ENCODE assay signal across 19 mouse cellular contexts in genomic region chr16:5279571-5280222, GRCm38 (mm10). TPM values are rescaled to one million over a fixed set of nuclear protein-coding genes. Genes with fewer than 3 reads are reported as not detected.
DNase-seq lines count a peak whose midpoint lies in the region; ATAC-seq and TF ChIP-seq lines count a peak whose summit lies in the region.
"Had no signal": no experiment of that assay in that cellular context is flagged by ENCODE, and none has a peak within 500 bp of the region (broad histone marks: within the 10 kb centered on the region; RNA-seq: fewer than 3 reads in every experiment).

No protein-coding gene starts in this region.

- H3K9me3 ChIP-seq in heart, embryonic 11.5 days (replicated peaks; ENCODE audit: control insufficient read depth, low read length): no peaks in the 10 kb centered on the region
- H3K9me3 ChIP-seq in hindbrain, embryonic 15.5 days: no peaks in the 10 kb centered on the region
- H3K9me3 ChIP-seq in hindbrain, embryonic 11.5 days (ENCODE audit: control insufficient read depth, low read length): no peaks in the 10 kb centered on the region
- H3K9me3 ChIP-seq in neural tube, embryonic 13.5 days: no peaks in the 10 kb centered on the region
- no peaks in the 10 kb centered on the region for H3K9me3 ChIP-seq in neural tube, embryonic 14.5 days (ENCODE audit: control insufficient read depth, low read length)
- H3K9me3 ChIP-seq: embryonic facial prominence, embryonic 13.5 days; forebrain, embryonic 13.5 days; heart, embryonic 15.5 days; intestine, embryonic 15.5 days had no signal

- H3K27ac ChIP-seq in heart, embryonic 11.5 days (ENCODE audit: low read depth, low read length): no peak overlapping the region
- H3K27ac ChIP-seq in hindbrain, embryonic 15.5 days (replicated peaks): no peak overlapping the region
- no peak overlapping the region for H3K27ac ChIP-seq in hindbrain, embryonic 11.5 days (ENCODE audit: low read depth, low read length)
- peak overlapping the region; percentile 52 for H3K27ac ChIP-seq in neural tube, embryonic 13.5 days (replicated peaks)
- no peak overlapping the region; the same call in 1 of the 2 replicates for H3K27ac ChIP-seq in neural tube, embryonic 14.5 days (ENCODE audit: low read depth, low read length)
- no peak overlapping the region for H3K27ac ChIP-seq in thymus, adult 2 months (ENCODE audit: control insufficient read depth, insufficient read depth, low read length)
- H3K27ac ChIP-seq: embryonic facial prominence, embryonic 13.5 days; forebrain, embryonic 13.5 days; gastrocnemius, adult 2 months; heart, embryonic 15.5 days; intestine, embryonic 15.5 days had no signal

- no peak for TF ChIP-seq CTCF in thymus, adult 2 months (IDR thresholded peaks at IDR 0.05; ENCODE audit: borderline replicate concordance, control insufficient read depth, extremely low read depth, insufficient read depth, low read length, poor library complexity)

- no peak overlapping the region for H3K9ac ChIP-seq in heart, embryonic 11.5 days (ENCODE audit: low read depth, low read length)
- H3K9ac ChIP-seq in hindbrain, embryonic 15.5 days: no peak overlapping the region
- H3K9ac ChIP-seq in hindbrain, embryonic 11.5 days (ENCODE audit: low read depth, low read length): no peak overlapping the region
- no peak overlapping the region for H3K9ac ChIP-seq in neural tube, embryonic 13.5 days
- H3K9ac ChIP-seq in neural tube, embryonic 14.5 days (replicated peaks; ENCODE audit: low read depth, low read length): no peak overlapping the region
- H3K9ac ChIP-seq: embryonic facial prominence, embryonic 13.5 days; forebrain, embryonic 13.5 days; forebrain, postnatal 0 days; heart, embryonic 15.5 days; intestine, embryonic 15.5 days had no signal

- DNase-seq in heart, adult 11 months: peak; percentile 52
- no peak for DNase-seq in hindbrain, embryonic 11.5 days (ENCODE audit: low spot score)
- no peak for DNase-seq in neural tube, embryonic 10.5 days (ENCODE audit: extremely low spot score, low spot score)
- DNase-seq in thymus, adult 2 months: no peak
- DNase-seq: adrenal gland, postnatal 10 days; cerebellum, adult 11-12 months; cerebellum, adult 9-10 months; cerebellum, postnatal 25 days; forebrain, postnatal 0 days; gastrocnemius, adult 2 months; gastrocnemius, postnatal 25 days had no signal

- H3K4me3 ChIP-seq in heart, embryonic 11.5 days (ENCODE audit: low read depth, low read length): no peak overlapping the region
- H3K4me3 ChIP-seq in hindbrain, embryonic 15.5 days: no peak overlapping the region
- no peak overlapping the region for H3K4me3 ChIP-seq in hindbrain, embryonic 11.5 days (ENCODE audit: low read depth, low read length)
- H3K4me3 ChIP-seq in neural tube, embryonic 13.5 days: no peak overlapping the region
- H3K4me3 ChIP-seq in neural tube, embryonic 14.5 days (ENCODE audit: low read depth, low read length): no peak overlapping the region
- H3K4me3 ChIP-seq in thymus, adult 2 months (ENCODE audit: control insufficient read depth, insufficient read depth, low read length): no peak overlapping the region
- H3K4me3 ChIP-seq: embryonic facial prominence, embryonic 13.5 days; forebrain, embryonic 13.5 days; gastrocnemius, adult 2 months; heart, embryonic 15.5 days; intestine, embryonic 15.5 days had no signal

- H3K27me3 ChIP-seq in heart, embryonic 11.5 days (ENCODE audit: control insufficient read depth, insufficient read depth, low read length): no peaks in the 10 kb centered on the region
- H3K27me3 ChIP-seq in hindbrain, embryonic 15.5 days: no peaks in the 10 kb centered on the region
- no peaks in the 10 kb centered on the region for H3K27me3 ChIP-seq in hindbrain, embryonic 11.5 days (ENCODE audit: control insufficient read depth, insufficient read depth, low read length)
- no peaks in the 10 kb centered on the region for H3K27me3 ChIP-seq in neural tube, embryonic 13.5 days
- H3K27me3 ChIP-seq in neural tube, embryonic 14.5 days (ENCODE audit: control insufficient read depth, insufficient read depth, low read length): no peaks in the 10 kb centered on the region
- no peaks in the 10 kb centered on the region for H3K27me3 ChIP-seq in thymus, adult 2 months (ENCODE audit: control insufficient read depth, insufficient read depth, low read length)
- H3K27me3 ChIP-seq: embryonic facial prominence, embryonic 13.5 days; forebrain, embryonic 13.5 days; heart, embryonic 15.5 days; intestine, embryonic 15.5 days had no signal

- TF ChIP-seq POLR2A in thymus, adult 2 months (IDR thresholded peaks at IDR 0.05; ENCODE audit: control insufficient read depth, extremely low read depth, insufficient read depth, low read length, poor library complexity): no peak

- no peaks in the 10 kb centered on the region for H3K36me3 ChIP-seq in heart, embryonic 11.5 days (ENCODE audit: control insufficient read depth, insufficient read depth, low read length)
- H3K36me3 ChIP-seq in hindbrain, embryonic 15.5 days: no peaks in the 10 kb centered on the region
- H3K36me3 ChIP-seq in hindbrain, embryonic 11.5 days (ENCODE audit: control insufficient read depth, insufficient read depth, low read length): no peaks in the 10 kb centered on the region
- no peaks in the 10 kb centered on the region for H3K36me3 ChIP-seq in neural tube, embryonic 13.5 days
- H3K36me3 ChIP-seq in neural tube, embryonic 14.5 days (ENCODE audit: control insufficient read depth, insufficient read depth, low read length): no peaks in the 10 kb centered on the region
- no peaks in the 10 kb centered on the region for H3K36me3 ChIP-seq in thymus, adult 2 months (ENCODE audit: control insufficient read depth, insufficient read depth, low read length)
- H3K36me3 ChIP-seq: embryonic facial prominence, embryonic 13.5 days; heart, embryonic 15.5 days; intestine, embryonic 15.5 days had no signal

- no peaks in the 10 kb centered on the region for H3K4me1 ChIP-seq in heart, embryonic 11.5 days (ENCODE audit: control insufficient read depth, insufficient read depth, low read length)
- H3K4me1 ChIP-seq in hindbrain, embryonic 15.5 days (replicated peaks): no peaks in the 10 kb centered on the region
- H3K4me1 ChIP-seq in hindbrain, embryonic 11.5 days (replicated peaks; ENCODE audit: control insufficient read depth, insufficient read depth, low read length): no peaks in the 10 kb centered on the region
- no peaks in the 10 kb centered on the region for H3K4me1 ChIP-seq in neural tube, embryonic 13.5 days (replicated peaks)
- no peaks in the 10 kb centered on the region for H3K4me1 ChIP-seq in neural tube, embryonic 14.5 days (ENCODE audit: control insufficient read depth, insufficient read depth, low read length)
- H3K4me1 ChIP-seq in thymus, adult 2 months (replicated peaks; ENCODE audit: control insufficient read depth, insufficient read depth, low read length): no peaks in the 10 kb centered on the region
- H3K4me1 ChIP-seq: embryonic facial prominence, embryonic 13.5 days; forebrain, embryonic 13.5 days; heart, embryonic 15.5 days; intestine, embryonic 15.5 days had no signal

- ATAC-seq in heart, embryonic 11.5 days (replicated peaks; ENCODE audit: insufficient number of reproducible peaks, low FRiP score, low TSS enrichment): no peak
- 0 out of 2 replicates have a peak, but pooled peaks have one; percentile 68 for ATAC-seq in hindbrain, embryonic 15.5 days (ENCODE audit: low FRiP score, low read depth)
- ATAC-seq in hindbrain, embryonic 11.5 days (ENCODE audit: low FRiP score): no peak
- peak; percentile 82 for ATAC-seq in neural tube, embryonic 13.5 days (ENCODE audit: low read depth)
- peak; percentile 70; the same call in 1 of the 2 replicates for ATAC-seq in neural tube, embryonic 14.5 days (ENCODE audit: low read depth)
- ATAC-seq: forebrain, embryonic 13.5 days; forebrain, postnatal 0 days; intestine, embryonic 15.5 days had no signal

- 82% methylated on average over 5 of the region's 5 CpGs for WGBS in heart, embryonic 11.5 days (ENCODE audit: insufficient replicate concordance)
- 58% methylated on average over 5 of the region's 5 CpGs for WGBS in hindbrain, embryonic 15.5 days
- 83% methylated on average over 5 of the region's 5 CpGs for WGBS in hindbrain, embryonic 11.5 days
- 51% methylated on average over 5 of the region's 5 CpGs for WGBS in neural tube, embryonic 13.5 days
- WGBS in neural tube, embryonic 14.5 days: 50% methylated on average over 5 of the region's 5 CpGs
- WGBS in thymus, adult 2 months: 90% methylated on average over 5 of the region's 5 CpGs

- H3K4me2 ChIP-seq in heart, embryonic 11.5 days: no peak overlapping the region
- H3K4me2 ChIP-seq in hindbrain, embryonic 15.5 days: no peak overlapping the region
- no peak overlapping the region for H3K4me2 ChIP-seq in hindbrain, embryonic 11.5 days (replicated peaks; ENCODE audit: low read depth, low read length)
- no peak overlapping the region for H3K4me2 ChIP-seq in neural tube, embryonic 13.5 days
- no peak overlapping the region for H3K4me2 ChIP-seq in neural tube, embryonic 14.5 days (ENCODE audit: low read depth, low read length)
- H3K4me2 ChIP-seq: embryonic facial prominence, embryonic 13.5 days; forebrain, embryonic 13.5 days; heart, embryonic 15.5 days; intestine, embryonic 15.5 days had no signal

RNA-seq across cellular contexts. Expression of gene Eef2kmt, which starts 23.9 kb away (rescaled TPM):
- 20.5 and 24.9 TPM in 2 replicates for polyA plus RNA-seq in heart, embryonic 11.5 days (2014; fragmentation: Nextera tagmentation; extraction: Ambion mirVana)
- polyA plus RNA-seq in hindbrain, embryonic 15.5 days (2015; fragmentation: Nextera tagmentation; extraction: Ambion mirVana): 9.3 and 10.7 TPM in 2 replicates
- 13.0 and 14.5 TPM in 2 replicates for polyA plus RNA-seq in hindbrain, embryonic 11.5 days (2014; fragmentation: Nextera tagmentation; extraction: Ambion mirVana)
- polyA plus RNA-seq in neural tube, embryonic 13.5 days (2015; fragmentation: Nextera tagmentation; extraction: Ambion mirVana): 5.5 and 8.8 TPM in 2 replicates
- polyA plus RNA-seq in neural tube, embryonic 14.5 days (2014; fragmentation: Nextera tagmentation; extraction: Ambion mirVana): 6.6 and 7.0 TPM in 2 replicates
- polyA plus RNA-seq in thymus, adult 2 months (2012; rRNA removed): 32.2 and 34.6 TPM in 2 replicates

RNA-seq across cellular contexts. Expression of gene Alg1, which starts 46.3 kb away (rescaled TPM):
- 21.4 and 24.3 TPM in 2 replicates for polyA plus RNA-seq in heart, embryonic 11.5 days (2014; fragmentation: Nextera tagmentation; extraction: Ambion mirVana)
- polyA plus RNA-seq in hindbrain, embryonic 15.5 days (2015; fragmentation: Nextera tagmentation; extraction: Ambion mirVana): 35.3 and 43.6 TPM in 2 replicates
- polyA plus RNA-seq in hindbrain, embryonic 11.5 days (2014; fragmentation: Nextera tagmentation; extraction: Ambion mirVana): 25.5 and 28.1 TPM in 2 replicates
- 35.2 and 36.6 TPM in 2 replicates for polyA plus RNA-seq in neural tube, embryonic 13.5 days (2015; fragmentation: Nextera tagmentation; extraction: Ambion mirVana)
- polyA plus RNA-seq in neural tube, embryonic 14.5 days (2014; fragmentation: Nextera tagmentation; extraction: Ambion mirVana): 41.3 and 42.4 TPM in 2 replicates
- 61.7 and 71.7 TPM in 2 replicates for polyA plus RNA-seq in thymus, adult 2 months (2012; rRNA removed)

RNA-seq across cellular contexts. Expression of gene AU021092, which starts 57.6 kb away (rescaled TPM):
- 0.83 and 1.4 TPM in 2 replicates for polyA plus RNA-seq in heart, embryonic 11.5 days (2014; fragmentation: Nextera tagmentation; extraction: Ambion mirVana)
- polyA plus RNA-seq in hindbrain, embryonic 15.5 days (2015; fragmentation: Nextera tagmentation; extraction: Ambion mirVana): 15.6 and 16.9 TPM in 2 replicates
- 5.3 and 7.0 TPM in 2 replicates for polyA plus RNA-seq in hindbrain, embryonic 11.5 days (2014; fragmentation: Nextera tagmentation; extraction: Ambion mirVana)
- 9.9 and 10.9 TPM in 2 replicates for polyA plus RNA-seq in neural tube, embryonic 13.5 days (2015; fragmentation: Nextera tagmentation; extraction: Ambion mirVana)
- 13.0 and 14.2 TPM in 2 replicates for polyA plus RNA-seq in neural tube, embryonic 14.5 days (2014; fragmentation: Nextera tagmentation; extraction: Ambion mirVana)
- polyA plus RNA-seq in thymus, adult 2 months (2012; rRNA removed): 1.9 and 2.8 TPM in 2 replicates

Comparison
In these comparisons a context has a peak if more than half of its experiments do, and no peak if none do; other contexts are left out.
1. ATAC-seq: peak in hindbrain, embryonic 15.5 days (single experiment), neural tube, embryonic 13.5 days (single experiment) and neural tube, embryonic 14.5 days (single experiment); none in heart, embryonic 11.5 days (single experiment) and hindbrain, embryonic 11.5 days (single experiment).